Mouse (Mus musculus) erythroblast, adult 5-6 weeks (primary cell): ENCODE results near the gene Dhx16. TPM values are rescaled to one million over a fixed set of nuclear protein-coding genes. Genes with fewer than 3 reads are reported as not detected.
A peak's percentile ranks its signal among the peaks of the same experiment; 100 is the strongest.

ENCODE experiments used
- ATAC-seq: replicated peaks from 2 replicates; pipeline ENCODE4 v1.8.0; 2016; ENCODE audit warnings: moderate number of reproducible peaks, mild to moderate bottlenecking, moderate TSS enrichment, inconsistent platforms; ENCODE audit not compliant: poor library complexity, low FRiP score, severe bottlenecking
- total RNA-seq, 2 experiments: library from RNA; stranded (forward) in 1 of 2; stranded (reverse) in 1 of 2; fragments of 150-400 nt in 1 of 2; fragments of 200-764, 138-1000 nt in 1 of 2; gene quantifications; 2 replicates each; pipeline versions ENCODE4 v1.2.3 to v1.2.4; 2015 to 2017; ENCODE audit warnings: low replicate concordance in 2 of 2

Gene Dhx16
- total RNA-seq, 2 experiments from 2014 or later: 30.8 to 38.6 TPM

GRCm38 (mm10) chr17:35882924-35883323 lies 3.3 kb downstream of the Dhx16 start:
- ATAC-seq: no peak

DNA sequence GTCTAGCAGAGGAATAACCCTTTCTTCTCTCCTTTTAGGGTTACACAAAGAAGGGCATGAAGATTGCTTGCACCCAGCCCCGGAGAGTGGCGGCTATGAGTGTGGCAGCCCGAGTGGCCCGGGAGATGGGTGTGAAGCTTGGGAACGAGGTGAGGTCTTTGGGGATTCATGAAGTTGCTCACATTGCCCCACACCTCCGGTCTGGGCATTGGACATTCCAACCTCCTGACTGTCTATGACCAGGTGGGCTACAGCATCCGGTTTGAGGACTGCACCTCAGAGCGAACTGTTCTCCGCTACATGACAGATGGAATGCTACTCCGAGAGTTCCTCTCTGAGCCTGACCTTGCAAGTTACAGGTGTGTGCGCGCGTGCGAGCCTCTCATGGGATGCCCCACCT lies 4.2 kb downstream of the Dhx16 start:
- ATAC-seq: no peak

DNA sequence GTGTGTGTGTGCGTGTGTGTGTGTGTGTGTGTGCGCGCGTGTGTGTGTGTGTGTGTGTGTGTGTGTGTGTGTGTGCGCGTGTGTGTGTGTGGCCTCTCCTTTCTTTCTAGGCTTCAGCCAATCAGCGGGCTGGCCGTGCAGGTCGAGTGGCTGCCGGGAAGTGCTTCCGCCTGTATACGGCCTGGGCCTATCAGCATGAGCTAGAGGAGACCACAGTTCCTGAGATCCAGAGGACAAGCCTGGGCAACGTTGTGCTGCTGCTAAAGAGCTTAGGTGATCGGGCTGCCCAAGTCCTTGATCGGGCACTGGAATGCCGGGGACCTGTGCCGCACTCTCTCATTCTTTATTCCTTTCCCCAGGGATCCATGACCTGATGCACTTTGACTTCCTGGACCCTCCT lies 8.1 kb downstream of the Dhx16 start:
- no peak for ATAC-seq

- ATAC-seq: peak; percentile 88
Measured at GRCm38 (mm10) chr17:35896781-35897643, 17.4 kb downstream of the Dhx16 start, which contains the start of gene 2310061I04Rik. 2310061I04Rik (minus strand) TSS chr17:35897431.

DNA sequence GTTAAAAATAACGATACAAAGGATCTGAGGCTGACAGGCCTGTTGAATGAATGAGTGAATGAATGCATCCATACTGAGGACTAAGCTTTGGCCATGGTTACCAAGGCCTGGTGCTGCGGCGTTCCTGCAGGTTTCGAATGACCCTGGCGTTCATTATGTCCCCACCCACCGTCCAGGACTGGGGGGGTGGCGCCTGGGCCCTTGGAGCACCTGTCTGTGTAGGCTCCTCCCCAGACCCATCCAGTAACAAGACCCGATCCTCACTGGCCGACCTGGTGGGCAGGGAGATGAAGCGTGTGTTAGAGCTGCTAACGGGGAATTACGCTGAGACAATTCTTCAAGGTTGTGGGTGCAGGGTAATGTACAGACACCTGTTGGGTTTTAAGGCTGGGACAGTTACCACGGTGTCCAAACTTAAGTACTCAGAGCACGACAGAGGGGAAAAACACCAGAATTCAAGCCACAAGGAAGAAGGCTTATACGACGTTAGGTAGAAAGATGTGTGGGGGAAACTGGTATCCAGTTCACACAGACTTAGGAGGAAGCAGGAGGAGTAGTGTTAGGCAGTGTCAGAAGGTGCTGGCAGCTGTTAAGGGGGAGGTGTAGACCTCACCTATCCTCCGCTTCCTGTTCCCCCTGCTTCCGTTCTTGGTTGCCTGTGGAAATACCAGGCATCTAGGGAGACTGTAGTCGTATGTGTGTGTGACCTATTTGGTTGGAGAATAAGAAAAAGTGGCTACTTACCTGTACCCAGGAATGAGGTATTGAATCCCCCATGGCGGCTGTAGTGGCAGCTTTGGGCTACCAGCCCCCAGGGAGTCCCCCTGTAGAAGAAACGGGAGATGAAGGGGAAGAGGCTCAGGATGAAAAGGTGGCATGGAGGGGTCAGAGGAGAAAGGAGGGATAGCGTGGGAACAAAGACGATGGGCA lies 18.3 kb downstream of the Dhx16 start:
- peak; percentile 56 for ATAC-seq

DNA sequence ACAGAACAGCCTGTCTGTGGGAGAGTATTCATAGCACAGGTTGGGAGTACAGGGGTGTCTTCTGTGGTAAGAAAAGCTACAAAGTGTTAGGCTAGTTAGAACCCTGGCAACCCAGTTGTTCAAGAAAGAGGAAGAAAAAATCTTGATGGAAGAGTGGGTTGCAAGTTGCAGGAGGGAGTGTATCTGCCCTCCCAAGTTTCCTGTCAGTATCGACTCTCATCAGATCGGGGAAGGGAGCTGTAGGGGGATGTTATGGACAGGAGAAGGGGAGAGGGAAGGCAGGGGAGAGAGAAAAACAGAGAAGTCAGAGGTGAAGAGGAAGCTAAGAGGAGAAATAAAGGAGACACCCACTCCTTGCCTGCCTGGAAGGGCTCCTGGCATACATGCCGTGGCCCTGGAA lies 21.0 kb downstream of the Dhx16 start:
- ATAC-seq: no peak

DNA sequence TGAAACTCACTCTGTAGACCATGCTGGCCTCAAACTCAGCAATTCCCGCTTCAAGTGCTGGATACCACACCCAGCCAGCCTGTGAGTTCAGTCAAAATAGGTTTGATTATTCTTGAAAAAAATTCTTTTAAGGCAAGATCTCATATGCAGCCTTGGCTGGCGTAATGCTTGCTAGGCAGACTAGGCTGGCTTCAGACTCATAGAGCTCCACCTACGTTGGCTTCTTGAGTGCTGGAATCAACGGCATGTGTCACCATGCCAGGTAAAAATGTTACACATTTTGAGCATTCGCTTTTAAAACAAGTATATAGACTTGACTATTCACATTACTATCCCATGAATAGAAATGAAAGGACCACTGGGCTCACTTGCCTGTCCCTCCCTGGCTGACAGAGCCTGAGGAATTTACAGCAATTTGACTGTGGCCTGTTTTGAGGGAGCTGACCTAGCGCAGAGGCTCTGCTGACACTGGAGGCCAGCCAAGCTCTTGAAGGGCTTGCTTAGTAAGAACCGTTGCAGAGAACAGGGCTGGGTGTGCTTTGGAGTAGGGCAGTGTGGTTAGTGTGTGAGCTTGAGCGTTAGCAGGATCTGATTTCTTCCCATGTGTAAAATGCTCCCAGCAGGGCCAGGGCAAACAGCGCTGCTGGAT lies 23.8 kb downstream of the Dhx16 start:
- ATAC-seq: no peak

DNA sequence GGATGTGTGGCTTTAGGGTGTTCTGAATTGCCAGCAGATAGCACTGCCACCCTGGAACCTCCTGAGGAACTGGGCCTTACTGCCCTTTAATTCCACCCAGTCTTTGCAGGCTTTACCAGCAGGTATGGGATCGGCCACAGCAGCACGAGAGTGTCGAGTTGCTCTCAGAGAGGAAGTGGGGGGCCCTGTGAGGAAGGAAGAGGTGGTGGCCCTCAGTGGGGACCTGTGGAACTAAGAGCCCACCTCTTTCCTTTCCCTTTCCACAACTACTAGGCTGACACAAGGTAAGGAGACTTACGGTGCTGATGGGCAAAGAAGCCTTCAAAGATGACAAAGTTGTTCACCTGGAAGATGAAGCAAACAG lies 24.4 kb downstream of the Dhx16 start:
- ATAC-seq: no peak

- ATAC-seq: no peak
Measured at GRCm38 (mm10) chr17:35905587-35905986, 26.0 kb downstream of the Dhx16 start.

- no peak for ATAC-seq
Measured at GRCm38 (mm10) chr17:35907609-35908008, 28.0 kb downstream of the Dhx16 start.

DNA sequence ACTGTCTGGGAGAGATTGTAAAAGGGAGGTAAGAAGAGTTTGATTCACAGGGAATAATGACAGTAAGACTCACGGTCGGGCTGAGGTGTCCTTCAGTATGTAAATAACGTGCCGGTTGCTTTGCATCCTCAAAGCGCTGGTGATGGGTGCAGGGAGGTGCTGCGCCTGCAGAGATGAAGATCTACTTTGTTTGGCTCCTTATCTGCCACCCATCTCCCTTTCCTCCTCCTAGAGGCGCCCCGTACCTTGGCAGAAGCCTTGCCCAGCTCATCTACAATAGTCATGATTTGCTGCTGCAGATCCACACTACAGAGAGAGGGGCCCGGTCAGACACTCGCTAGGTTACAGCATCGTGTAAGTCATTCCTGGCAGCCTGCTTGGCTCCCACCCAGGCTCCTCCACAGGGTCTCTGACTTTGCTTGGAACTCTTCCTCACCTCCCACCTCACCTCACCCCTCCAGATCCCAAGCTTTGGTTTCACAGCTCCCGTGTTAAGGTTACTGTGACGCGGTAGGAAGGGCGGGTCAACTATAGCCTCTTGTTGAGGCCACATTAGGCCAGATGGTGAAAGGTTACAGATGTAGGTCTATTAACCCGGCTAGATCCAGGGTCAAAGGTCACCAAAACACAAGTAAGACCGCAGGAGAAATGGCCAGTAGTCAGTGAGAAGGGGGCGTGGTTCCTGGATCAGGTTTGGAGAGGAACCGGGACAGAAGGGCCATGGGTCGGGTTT lies 29.7 kb downstream of the Dhx16 start:
- ATAC-seq: peak; percentile 68

GRCm38 (mm10) chr17:35909919-35910369 lies 30.3 kb downstream of the Dhx16 start, which contains the start of gene Atat1:
Atat1 (minus strand) TSS chr17:35910075.
- peak; percentile 92 for ATAC-seq

GRCm38 (mm10) chr17:35914975-35915374 lies 35.4 kb downstream of the Dhx16 start:
- ATAC-seq: no peak

DNA sequence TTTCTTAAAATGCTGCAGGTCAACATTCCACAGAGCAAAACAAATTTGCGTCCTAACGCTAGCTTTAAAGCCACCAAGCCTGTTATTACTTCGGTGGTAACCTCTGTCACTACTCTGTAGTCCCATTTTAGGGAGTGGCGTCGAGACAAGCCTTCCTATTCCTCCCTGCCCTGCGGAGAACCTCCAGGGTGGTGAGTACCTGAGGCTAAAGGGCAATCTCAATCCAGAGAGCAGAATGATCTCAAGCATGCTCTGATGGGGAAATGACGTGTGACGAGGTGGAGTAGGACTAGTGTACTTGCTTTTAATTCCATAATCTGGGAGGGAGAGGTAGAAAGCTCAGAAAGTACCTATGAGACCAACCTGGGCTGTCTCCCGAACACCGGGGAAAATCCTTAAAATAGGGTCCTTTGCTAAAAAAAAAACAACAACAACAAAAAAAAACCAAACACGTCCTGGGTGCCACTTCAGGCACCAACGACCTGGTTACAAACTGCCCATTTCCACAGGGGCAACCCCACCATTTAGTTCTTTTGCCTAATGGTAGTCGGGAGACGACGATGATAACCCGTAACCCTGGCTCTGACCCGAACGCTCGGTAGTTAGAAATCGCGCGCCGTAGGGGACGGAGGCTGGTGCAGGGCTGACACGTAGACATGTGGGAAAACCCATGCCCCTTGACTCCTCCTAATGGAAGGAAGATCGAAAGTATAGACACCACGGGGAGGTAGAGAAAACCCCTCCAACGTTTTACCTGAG lies 36.1 kb downstream of the Dhx16 start:
- ATAC-seq: peak; percentile 2

DNA sequence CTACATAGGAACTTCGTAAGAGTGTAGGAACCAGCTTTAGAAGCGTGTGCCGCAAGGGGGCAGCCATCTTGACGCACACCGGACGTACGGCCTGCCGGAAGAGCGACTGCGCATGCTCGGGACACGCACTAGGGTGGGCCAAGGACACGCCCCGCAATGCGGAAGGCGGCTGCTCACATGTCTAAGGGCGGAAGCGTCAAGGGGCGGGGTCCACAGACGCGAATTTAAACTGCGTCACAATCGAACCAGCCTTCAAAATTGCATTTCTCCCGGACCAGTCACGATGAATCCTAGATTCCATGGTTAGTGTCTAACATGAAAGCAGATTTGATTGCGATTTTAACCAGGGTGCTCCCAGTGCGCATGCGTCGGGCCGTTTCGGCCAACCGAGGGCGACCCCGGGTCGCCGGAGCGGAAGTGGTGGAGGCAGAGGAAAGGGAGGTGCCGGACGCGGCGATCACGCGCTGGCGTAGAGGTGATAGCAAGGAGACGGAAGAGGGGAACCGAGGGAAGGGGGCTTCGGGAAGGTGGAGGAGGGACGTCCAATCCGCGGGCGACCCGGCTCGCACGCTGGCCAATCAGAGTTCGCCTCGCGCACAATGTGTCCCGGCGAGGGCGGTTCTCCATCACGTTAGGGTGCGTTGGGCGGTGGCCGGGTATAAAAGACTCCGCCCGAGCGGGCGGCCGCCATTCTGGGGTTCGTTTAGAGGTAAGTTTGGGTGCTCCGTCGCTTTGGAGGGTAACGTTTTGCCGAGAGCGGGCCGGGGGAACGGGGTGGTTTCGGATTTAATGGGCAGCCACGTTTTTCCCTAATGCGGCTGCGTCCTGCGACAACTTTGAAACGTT lies 36.9 kb downstream of the Dhx16 start, which contains the start of the genes Mrps18b and Ppp1r10:
Gene Mrps18b (minus strand): TSS at position 93 of the 846 bp plus-strand sequence.
Gene Ppp1r10 (plus strand): TSS at position 138 of the 846 bp plus-strand sequence.
- peak; percentile 74 for ATAC-seq

DNA sequence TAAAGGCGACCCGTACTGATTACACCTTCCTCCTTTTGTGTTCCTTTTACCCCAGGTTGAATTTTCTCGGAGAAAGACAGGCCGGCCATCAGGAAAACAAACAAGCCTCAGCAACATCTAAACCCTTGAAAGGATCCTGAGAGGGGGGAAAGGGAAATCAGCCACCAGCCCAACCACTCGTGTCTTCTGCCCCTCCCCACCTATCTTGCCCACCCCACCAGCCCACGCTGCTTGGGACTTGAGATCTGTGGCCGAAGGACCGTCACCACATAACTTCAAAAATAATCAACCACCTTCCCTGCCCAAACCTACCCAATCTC lies 37.5 kb downstream of the Dhx16 start:
- ATAC-seq: no peak

DNA sequence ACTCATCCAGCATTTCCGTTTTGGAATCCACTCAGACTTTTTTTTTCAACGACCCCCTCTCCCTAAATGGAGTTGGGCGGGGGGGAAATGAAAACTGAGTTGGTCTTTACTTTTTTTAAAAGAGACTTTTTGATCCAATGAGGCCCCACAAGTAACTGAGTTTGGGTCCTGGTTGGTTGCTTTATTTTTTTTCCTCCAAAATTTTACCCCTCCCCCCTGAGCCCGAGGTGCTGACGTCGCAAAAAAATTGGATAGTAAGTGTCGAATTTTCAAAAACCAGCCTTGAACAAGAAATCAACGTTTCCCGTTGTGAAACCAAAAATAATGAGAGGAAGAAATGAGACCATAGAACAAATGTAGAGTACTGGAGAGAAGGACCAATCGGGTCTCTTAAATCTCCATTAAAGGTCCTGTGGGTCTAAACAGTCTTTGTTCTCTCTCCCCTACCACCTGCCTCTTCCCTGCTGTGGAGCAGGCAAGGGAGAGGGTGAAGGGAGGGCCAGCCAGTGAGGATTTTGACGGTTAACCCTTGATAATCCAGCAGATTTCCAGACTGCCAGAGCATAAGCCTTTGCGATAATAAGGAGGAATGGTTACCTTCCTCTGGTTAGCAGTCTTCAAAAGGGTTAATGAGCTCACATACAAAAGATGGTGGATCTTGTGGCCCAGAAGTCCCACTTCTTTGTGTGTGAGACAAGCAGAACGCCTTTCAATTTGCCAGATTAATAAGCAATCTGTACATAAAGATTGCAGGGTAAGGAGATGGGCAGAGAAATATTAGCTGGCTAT lies 38.0 kb downstream of the Dhx16 start:
- ATAC-seq: 0 out of 2 replicates have a peak, but pooled peaks have one; percentile 3
